Mouse (Mus musculus) CD4-positive, CD25-positive, alpha-beta regulatory T cell, adult 2 months (primary cell): ENCODE results near the gene Phb.

Source experiments
- DNase-seq: peaks from one replicate; pipeline ENCODE4 v3.0.0-alpha.2; 2012; ENCODE audit warnings: low read depth, low spot score

The Phb gene

GRCm38 (mm10) chr11:95666529-95667149 lies at the start of gene Phb:
TSS of gene Phb (plus strand) at chr11:95666957.
- peak; percentile 97 for DNase-seq

- DNase-seq = no peak
These were observed 48.8 kb upstream of the Phb start for GRCm38 (mm10) chr11:95617785-95618465.

GRCm38 (mm10) chr11:95619081-95619480 lies 47.7 kb upstream of the Phb start:
- no peak for DNase-seq

DNA sequence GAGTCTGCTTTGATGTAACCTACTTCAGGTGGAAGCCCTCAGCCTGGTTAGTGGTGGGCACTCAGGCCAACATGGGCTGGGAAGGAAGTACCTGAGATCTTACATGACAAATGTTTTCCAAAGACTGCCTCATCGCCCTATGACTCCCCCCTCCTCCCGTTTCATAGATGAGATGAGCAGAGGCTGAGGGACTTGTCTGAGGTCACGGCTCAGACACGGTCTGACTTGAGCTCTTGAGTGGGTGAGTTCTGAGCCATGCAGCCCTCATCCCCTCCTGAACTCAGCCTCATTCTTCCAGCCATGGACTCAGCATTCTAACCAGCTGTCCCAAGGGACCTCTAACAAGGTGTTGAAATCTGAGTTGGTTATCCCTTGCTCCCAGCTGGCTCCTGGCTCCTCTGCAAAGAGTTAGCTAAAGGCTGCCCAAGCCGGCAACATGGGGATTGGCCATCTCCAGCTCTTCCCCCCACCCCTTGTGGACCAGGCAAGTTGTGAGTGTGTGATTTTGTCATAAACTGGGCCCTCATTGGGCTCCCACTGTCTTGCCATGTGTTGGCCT lies 46.8 kb upstream of the Phb start:
- DNase-seq = no peak

- DNase-seq = no peak
These were observed 45.7 kb upstream of the Phb start for GRCm38 (mm10) chr11:95621010-95621409.

- DNase-seq = no peak
These were observed 45.1 kb upstream of the Phb start for GRCm38 (mm10) chr11:95621541-95622130.

DNA sequence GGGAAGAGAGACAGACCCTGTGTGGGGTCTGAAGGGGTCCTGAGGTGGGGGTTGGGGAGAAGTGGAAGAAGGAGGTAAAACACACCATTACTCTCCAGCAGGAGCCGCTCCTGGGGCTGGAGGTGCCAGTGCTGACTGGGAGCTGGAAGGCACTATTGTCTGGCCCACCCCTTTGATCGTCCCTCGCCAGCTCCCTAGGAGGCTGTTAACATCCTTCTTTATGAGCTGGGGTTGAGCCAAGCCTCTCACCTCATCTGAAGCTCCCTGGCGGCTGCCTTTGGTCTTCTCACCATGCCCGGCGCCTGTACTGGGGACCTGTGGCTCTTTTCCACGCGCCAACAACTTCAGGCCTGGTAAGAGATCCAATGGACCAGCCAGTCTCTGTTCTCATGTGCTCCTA lies 44.3 kb upstream of the Phb start:
- no peak for DNase-seq

- DNase-seq = no peak
These were observed 36.2 kb upstream of the Phb start for GRCm38 (mm10) chr11:95630558-95630957.

DNA sequence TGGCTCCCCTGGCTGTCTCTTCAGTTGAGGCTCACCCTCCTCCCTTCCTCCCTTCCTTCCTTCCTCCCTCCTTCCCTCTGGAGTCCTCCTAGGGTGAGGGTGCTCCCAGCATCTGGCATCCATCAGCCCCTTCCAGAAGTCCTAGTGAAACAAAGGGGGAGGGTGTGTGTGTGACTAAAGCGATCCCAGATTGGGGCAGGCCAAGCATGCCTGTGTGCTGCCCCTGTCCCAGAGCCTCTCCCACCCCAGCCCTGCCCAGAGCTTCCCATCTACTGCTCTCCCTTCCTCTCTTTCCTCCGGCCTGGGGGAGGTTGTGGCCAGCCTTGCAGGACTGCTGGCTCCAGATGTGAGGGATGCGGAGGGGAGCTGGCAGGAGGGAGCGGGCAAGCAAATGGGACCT lies 35.5 kb upstream of the Phb start:
- no peak for DNase-seq

DNA sequence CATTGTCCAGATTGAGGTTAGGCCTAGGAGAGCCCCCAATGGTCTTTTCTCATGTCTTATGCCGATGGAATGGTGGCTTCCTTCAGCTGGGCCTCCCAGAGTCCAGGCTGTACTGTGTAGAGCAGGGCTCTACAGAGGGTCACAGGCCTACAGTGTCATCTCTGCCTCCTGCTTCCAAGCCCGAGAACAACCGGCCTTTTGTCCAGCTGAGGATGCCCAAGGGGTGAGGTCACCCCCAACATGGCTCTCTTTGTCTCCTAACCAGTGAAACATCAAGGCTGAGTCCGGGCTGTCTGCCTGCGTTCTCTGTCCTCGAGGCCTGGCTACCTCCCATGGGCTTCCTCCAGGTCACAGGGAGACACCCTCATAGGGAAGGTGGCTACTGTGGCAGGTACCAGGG lies 34.3 kb upstream of the Phb start:
- DNase-seq = no peak

DNA sequence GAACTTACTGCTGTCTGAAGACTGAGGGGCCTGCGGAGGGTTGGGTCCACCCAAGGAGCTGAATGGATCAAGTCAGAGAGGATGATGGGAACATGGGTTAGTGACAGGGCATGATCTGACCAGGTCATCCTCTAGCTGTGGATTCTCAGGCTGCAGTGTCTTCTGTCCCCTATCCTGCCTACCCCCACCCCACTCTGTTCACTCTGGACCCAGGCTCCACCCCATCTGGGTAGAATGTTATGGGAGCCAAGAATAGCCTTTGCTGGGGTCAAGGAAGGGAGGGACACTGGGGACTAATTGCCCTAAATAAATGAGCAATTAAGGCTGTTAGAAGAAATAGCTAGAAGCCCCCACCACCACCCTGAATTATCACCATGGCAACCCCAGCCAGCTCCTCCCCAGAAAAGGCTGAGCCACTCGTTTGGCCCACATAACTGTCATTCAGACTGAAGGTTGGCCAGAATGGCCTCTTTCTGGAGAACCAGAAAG lies 33.2 kb upstream of the Phb start:
- DNase-seq = no peak

GRCm38 (mm10) chr11:95635030-95635429 lies 31.7 kb upstream of the Phb start:
- DNase-seq = no peak

GRCm38 (mm10) chr11:95640751-95641150 lies 26.0 kb upstream of the Phb start:
- no peak for DNase-seq

GRCm38 (mm10) chr11:95642534-95643280 lies 24.1 kb upstream of the Phb start:
- no peak for DNase-seq

DNA sequence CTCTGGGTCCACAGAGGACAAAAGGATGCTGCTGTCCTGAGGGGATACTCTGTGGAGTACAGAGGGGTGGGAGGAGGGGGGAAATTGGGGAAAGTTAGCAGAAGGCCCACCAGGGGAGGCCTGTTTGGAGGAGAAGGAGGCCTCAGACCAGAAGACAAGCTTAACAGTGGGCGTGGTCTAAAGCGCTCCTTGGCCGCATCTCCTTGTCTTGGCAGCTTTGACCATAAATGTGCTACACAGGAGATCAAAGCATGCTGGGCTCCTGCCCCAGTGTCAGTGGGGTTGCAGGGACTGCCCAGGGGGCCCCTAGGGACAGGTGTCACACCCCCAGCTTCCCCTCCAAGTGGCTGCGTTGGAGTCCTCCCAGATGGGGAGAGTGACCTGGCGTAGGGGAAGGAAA lies 22.9 kb upstream of the Phb start:
- DNase-seq = no peak

GRCm38 (mm10) chr11:95644381-95644780 lies 22.4 kb upstream of the Phb start:
- DNase-seq = no peak

DNA sequence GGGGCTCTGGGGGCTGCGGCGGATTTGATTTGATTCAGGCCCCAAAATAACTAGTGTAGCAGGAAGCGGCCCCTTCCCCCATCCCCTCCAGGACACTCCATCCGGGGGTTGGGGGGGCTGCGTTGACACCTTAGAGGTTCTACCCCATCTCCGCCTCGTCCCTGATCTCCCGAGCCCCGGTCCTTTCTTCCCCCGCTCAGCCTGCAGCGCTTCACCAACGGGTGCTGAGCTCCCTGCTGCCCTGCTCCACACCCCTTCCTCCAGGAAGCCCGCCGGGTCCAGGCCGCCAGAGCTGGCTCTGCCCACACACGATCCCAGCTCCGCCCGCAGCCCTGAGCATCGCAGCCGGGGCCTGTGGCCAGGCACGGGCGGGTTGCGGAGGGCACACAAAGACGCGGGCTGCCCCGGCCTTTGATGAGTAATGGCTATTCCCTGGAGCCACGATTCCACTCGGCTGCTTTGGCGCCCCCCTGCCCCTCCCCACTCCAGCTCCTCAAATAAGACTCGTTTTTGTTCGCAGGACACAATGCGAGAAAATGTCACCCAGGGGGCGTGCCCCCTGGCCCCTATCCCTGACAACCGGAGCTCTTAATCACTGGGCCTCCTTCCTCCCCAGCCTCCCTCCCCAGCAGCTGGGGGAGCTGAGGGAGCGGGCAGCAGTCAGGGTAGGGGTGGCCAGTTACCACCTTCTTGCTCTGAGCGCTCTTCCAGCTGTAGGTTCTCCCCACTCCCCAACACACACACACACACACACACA lies 21.2 kb upstream of the Phb start:
- no peak for DNase-seq

- no peak for DNase-seq
These were observed 20.6 kb upstream of the Phb start for GRCm38 (mm10) chr11:95646154-95646490.

GRCm38 (mm10) chr11:95647791-95648190 lies 19.0 kb upstream of the Phb start:
- DNase-seq = no peak

DNA sequence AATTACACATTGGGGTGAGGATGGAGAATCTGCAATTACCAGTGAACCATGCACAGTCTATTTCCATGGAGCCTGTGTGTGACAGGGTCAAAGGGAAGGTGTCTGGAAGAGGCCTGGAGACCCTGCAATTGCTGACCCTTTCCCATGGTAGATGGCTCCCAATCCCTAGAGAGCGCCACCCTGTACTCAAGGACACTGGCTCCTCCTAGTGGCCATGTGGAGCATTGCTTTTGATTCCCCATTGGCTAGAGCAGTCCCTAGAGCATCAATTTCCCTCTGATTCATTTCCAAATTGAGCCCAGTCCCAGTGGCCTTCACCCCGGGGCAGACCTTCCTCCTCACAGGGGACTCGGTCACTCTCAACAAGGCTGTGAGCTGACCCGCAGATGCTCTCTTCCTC lies 17.9 kb upstream of the Phb start:
- DNase-seq = peak; percentile 73

GRCm38 (mm10) chr11:95649560-95649959 lies 17.2 kb upstream of the Phb start:
- DNase-seq = no peak
